Mouse (Mus musculus): ENCODE data around the gene Stau1.
"Not testable (repeated sequence)": the region's sequence is repeated elsewhere in the genome, so short reads cannot be mapped to it uniquely, and the experiment has no call there.

Stau1 gene

DNA sequence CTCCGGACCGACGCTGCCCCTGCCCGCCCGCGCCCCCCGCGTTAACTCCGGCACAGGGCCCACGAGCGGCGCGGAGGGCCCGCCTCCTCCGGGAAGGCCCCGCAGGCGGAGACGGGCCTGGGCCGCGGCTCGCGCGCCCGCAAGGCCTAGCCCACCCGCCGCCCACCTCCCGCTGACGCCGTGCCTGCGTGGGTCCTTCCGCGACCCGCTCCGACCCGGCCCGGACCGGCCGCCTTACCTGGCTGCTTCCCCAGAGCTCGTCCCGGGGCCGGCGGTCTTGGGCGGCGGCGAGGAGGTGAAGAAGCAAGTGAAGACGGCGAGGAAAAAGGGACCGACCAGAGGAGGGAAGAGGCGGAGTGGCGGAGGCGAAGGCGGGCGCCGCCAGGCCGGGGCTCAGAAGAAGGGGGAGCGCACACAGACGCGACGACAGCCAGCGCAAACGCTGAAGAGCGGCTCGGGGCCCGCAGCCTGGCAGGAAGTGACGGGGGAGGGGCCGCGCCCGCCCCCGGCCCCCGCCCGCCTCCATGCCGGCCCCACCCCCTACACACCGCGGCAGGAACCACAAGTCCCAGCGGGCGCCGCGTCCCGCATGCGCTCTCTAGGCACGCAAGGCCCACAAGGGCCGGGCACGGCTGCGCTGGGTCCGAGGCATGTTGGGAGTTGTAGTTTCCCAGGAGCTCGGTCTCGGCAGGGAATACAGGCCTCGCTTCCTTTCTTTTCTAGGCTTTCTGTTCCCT is at the start of gene Stau1:
Gene Stau1, minus strand, starts transcription at position 504 of the 737 bp plus-strand sequence.
- peak; percentile 93 for DNase-seq (ENCODE audit: low spot score)

GRCm38 (mm10) chr2:167043400-167044121 is 47.5 kb upstream of the Stau1 start:
- peak; percentile 94 for DNase-seq (ENCODE audit: low spot score)

DNA sequence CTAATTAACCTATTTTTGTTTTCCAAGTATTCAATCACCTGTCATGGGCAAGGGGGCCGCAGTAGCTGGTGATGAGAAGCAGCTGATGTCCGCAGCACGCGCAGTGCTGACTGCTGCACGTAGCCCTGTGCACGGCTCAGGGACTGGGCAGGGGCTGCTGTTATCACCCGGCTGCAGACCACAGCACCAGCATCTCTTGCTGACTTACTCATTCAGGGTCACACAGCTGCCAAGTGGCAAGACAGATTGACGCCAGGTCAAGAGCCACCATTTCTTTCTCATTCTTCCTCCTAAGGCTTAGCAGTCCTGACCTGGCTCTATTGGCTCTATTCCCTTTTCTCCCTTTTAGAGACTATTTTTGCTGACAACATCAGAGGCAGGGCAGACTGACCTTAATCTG is 43.3 kb upstream of the Stau1 start:
- peak; percentile 29 for DNase-seq (ENCODE audit: low spot score)

- DNase-seq (ENCODE audit: low spot score) = no peak
Observed at GRCm38 (mm10) chr2:167038716-167039115, 42.6 kb upstream of the Stau1 start.

GRCm38 (mm10) chr2:167038297-167038696 is 42.2 kb upstream of the Stau1 start:
- DNase-seq (ENCODE audit: low spot score) = no peak

- no peak for DNase-seq (ENCODE audit: low spot score)
Observed at GRCm38 (mm10) chr2:167037710-167038109, 41.6 kb upstream of the Stau1 start.

DNA sequence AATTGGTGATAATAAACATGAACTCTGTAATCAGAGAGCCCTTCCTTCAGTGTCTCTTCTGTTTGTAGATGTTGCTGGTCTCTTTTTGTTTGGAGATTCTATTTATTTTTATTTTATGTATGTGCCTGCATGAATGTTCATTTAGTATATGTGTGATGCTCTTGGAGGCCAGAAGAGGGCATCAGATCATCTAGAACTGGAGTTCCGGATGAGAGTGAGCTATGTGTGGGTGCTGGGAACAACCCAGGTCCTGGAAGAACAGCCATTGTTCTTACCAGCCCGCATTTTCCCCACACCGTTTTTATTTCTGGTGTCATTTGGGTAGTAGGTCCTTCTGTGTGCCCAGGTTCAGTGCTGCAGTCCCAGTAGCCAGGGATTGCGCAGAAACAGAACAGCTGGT is 34.4 kb upstream of the Stau1 start:
- no peak for DNase-seq (ENCODE audit: low spot score)

DNA sequence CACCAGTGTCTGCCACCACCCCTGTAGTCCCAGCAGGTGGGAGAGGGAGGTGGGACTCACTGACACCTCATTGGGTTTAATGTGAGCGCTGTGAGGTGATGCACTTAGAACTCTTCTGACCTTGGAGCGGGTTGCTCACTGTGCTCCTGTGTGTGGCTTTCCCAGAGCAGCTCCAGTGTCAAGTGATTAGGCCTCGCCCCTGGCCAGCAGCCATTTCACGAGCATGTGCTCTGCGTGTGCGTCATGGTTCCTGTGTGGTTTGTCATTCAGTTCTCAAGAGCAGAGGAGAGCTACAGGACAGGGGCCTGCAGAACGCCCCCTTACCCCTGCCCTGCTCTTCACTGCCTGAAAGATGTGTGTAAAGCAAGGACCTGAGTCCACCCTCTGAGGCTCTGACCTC is 32.5 kb upstream of the Stau1 start:
- DNase-seq (ENCODE audit: low spot score) = no peak

GRCm38 (mm10) chr2:167019396-167019795 is 23.3 kb upstream of the Stau1 start:
- no peak for DNase-seq (ENCODE audit: low spot score)

DNA sequence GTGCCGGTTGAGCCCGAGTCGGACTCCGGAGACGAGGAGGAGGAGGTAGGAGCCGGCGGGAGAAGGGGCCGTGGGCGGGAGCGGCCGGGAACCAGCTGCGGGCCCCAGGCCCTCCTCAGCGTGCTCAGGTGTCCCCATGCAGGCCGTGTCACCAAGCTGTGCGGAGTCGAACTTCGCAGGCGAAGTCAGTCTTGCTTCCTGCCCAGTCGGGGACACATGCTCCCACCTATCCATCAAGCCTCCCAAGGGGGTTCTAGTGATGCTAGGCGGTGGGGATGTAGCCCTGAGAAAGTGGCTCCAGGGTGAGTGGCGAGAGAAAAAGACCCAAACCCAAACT is 19.3 kb upstream of the Stau1 start:
- DNase-seq (ENCODE audit: low spot score) = no peak

- DNase-seq (ENCODE audit: low spot score) = peak; percentile 91
Observed at GRCm38 (mm10) chr2:167014702-167015381, 18.7 kb upstream of the Stau1 start, which contains the start of gene Ddx27. Gene Ddx27 (plus strand): TSS chr2:167015193.

DNA sequence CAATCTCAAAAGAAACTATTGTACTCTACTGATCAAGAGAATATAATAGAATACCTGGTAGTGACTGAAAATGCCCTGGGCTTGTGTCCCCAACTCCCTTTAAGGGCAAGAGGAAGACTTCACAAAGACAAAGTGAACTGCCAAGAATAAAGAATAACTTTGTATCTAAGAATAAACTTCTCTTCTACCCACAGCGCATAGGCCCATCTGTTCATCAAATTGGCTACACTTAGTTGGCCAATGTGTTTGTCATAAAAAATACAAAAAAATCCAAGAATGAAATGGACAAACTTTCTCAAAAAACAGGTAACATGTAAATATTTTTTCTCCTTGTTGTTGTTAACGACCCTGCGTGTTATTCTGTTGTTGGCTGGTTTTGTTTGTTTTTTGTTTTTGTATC is 14.4 kb upstream of the Stau1 start:
- DNase-seq (ENCODE audit: low spot score) = no peak

GRCm38 (mm10) chr2:167009483-167009882 is 13.4 kb upstream of the Stau1 start:
- no peak for DNase-seq (ENCODE audit: low spot score)

DNA sequence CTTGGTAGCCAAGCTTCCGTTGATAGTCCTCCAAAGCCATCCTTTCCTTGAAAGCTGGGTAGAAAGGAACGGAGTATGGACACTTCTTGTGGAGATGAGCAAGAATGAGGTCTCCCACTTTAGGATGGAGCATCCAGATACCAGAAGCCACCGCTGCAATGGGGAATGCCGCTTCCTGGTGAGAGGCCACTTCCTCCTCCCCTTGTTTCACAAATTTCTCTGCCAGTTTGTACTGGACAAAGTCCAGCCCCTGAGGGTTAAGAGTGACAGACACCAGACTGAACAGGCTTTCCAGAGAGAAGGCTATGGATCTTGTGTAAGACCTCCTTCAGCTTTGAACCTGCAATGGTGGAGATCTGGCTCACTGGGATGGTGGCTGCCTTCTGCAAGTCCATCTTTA is 11.5 kb upstream of the Stau1 start:
- DNase-seq (ENCODE audit: low spot score) = not testable (repeated sequence)

GRCm38 (mm10) chr2:167007001-167007491 is 10.9 kb upstream of the Stau1 start:
- no peak for DNase-seq (ENCODE audit: low spot score)

DNA sequence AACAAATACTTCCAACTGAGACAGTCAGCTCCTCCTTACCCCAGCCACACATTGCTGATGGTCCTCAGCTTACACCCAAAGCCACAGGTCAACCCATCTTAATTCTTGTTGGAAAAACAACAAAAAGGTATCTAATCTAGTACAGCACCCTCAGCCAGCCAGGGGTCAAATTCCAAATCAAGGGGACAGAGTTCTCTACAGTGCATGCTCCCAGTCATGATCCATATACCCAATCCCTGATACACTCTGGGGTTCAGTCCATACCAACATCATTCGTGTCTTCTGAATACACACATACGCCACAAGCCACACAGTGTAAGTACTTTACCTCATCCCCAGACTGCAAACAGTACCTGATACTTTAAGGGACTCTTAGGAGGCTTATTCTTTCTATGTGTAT is 10.3 kb upstream of the Stau1 start:
- DNase-seq (ENCODE audit: low spot score) = no peak

GRCm38 (mm10) chr2:167004099-167004854 is 8.2 kb upstream of the Stau1 start:
- DNase-seq (ENCODE audit: low spot score) = peak; percentile 74

DNA sequence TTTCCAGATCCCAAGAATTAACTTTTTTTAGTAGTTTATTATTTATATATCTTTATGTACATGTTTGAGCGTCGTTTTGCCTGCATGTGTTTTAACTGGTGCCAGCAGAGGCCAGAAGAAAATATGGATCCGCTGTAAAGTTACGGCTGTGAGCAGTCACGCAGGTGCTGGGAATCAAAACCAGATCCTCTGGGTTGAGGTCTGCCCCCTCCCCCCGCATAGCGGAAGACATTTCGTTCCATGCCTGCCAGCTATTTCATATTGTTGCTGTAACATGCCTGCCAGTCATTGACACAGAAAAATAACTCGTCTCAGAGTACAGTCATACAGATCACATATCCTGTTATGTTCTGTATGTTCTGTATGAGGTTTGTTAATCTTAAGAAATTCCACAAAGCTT is 5.4 kb upstream of the Stau1 start:
- DNase-seq (ENCODE audit: low spot score) = no peak

DNA sequence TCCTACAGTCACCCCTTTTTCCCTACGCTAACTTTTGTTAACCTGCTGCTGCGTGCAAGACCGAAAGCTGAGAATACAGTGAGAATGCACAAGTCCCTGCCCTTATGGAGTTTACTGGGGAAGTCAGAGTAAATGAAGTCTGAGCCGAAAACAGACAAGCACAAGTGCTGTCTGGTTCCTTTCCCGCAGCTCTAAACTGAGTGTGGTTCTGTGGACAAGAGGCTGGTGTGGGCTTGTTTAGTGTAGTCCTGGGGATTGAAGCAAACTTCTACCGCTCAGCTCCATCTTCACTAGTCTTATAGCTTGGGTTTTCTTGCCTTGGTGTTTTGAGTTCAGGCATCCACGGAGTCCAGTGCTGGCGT is 415 bp upstream of the Stau1 start:
- DNase-seq (ENCODE audit: low spot score) = no peak

DNA sequence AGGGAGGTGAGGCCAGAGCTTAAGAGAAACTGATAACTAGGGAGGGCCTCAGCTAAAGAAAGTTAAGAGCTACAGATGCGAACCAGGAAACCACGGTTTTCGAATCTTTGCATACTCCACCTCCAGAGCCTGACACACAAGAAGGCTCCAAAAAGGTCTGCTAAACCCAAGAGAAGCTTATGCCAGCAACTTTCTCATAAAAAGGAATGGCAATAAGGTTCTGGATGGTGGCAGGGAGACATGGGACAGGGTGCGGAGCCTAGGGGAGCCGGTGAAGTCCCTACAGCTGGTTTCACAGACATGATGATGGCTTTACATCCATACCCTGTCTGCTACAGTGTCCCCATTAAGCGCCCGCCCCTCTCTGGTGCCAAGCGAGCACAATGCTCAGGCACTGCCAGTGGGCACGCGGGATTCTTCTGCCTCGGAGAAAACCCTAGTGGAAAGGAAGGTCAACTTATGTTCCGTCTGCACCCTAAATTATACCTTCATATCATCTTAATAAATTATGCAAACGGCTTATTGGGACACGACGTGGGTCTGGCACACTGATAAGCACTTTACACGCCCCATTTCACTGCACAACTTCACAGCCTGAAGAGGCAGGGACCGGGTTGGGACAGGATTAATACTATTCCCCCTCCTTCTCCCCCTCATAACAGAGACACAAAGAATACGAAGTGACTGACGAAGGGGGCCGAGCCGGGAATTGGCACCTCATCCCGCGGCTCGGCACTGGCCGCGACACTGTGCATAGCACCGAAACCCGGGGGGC is 891 bp downstream of the Stau1 start:
- DNase-seq (ENCODE audit: low spot score) = peak; percentile 51

DNA sequence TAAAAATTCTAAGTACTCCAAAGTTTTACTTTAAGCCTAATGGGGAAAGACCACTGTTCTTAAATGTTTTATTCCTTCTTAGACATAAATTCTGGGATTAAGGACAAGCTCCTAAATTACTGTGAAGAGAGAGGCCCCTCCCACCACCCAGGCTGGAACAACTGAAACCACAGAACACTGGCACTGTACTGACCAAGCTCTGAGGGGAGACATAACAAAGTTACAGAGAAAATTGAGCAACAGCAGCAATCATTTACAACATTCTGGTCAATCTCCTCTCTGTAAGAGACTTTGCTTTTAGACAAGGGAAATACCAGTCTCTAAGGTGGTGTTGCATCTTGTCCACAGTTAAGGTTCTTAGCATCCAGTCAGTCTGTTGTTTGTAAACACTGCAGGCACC is 4.2 kb downstream of the Stau1 start:
- no peak for DNase-seq (ENCODE audit: low spot score)
